Mouse (Mus musculus) granulocyte monocyte progenitor cell, adult 5-6 weeks (primary cell): ENCODE measurements around the gene Fbxl15. TPM values are rescaled to one million over a fixed set of nuclear protein-coding genes. Genes with fewer than 3 reads are reported as not detected.
A peak's percentile ranks its signal among the peaks of the same experiment; 100 is the strongest.

Experiments
- ATAC-seq: replicated peaks from 2 replicates; pipeline ENCODE4 v1.8.0; 2016; ENCODE audit warnings: mild to moderate bottlenecking, moderate TSS enrichment, inconsistent platforms; ENCODE audit not compliant: poor library complexity, severe bottlenecking
- total RNA-seq, 2 experiments: library from RNA; stranded (forward) in 1 of 2; stranded (reverse) in 1 of 2; fragments of 200-712, 200-1000 nt in 1 of 2; fragments of >200 nt in 1 of 2; fragmentation: Nextera tagmentation in 1 of 2; gene quantifications; 2 replicates each; pipeline ENCODE4 v1.2.3; 2014 to 2017

Fbxl15 gene
- total RNA-seq, 2 experiments from 2014 or later = 3.3 TPM; not detected in 1

DNA sequence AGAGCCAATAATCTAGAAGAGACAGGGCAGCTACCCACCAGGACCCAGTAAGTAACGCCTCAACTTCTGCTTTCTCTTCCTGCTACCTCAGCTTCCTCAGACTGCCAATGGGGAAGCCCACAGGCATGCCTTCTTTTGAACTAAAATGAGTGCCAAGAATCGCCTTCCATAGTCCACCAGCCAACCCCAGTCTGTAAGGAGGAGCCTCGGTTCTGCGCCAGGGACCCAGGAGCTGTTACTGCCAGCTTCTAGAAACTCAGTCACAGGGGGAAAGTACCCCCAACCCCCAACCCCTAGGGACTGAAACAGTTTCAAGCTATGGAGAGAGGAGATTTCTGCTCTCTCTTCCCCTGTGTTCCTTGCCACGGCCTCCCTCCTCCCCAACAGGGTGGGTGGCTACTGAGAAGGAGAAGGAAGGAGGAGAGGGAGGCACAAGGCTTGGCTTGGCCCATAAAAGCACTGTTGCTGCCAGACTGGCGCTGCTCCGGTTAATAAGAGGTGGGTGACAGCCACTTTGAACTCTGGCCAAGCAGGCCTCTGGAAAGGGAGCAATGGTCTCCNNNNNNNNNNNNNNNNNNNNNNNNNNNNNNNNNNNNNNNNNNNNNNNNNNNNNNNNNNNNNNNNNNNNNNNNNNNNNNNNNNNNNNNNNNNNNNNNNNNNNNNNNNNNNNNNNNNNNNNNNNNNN is 11.4 kb downstream of the Fbxl15 start:
- ATAC-seq = peak; percentile 65

DNA sequence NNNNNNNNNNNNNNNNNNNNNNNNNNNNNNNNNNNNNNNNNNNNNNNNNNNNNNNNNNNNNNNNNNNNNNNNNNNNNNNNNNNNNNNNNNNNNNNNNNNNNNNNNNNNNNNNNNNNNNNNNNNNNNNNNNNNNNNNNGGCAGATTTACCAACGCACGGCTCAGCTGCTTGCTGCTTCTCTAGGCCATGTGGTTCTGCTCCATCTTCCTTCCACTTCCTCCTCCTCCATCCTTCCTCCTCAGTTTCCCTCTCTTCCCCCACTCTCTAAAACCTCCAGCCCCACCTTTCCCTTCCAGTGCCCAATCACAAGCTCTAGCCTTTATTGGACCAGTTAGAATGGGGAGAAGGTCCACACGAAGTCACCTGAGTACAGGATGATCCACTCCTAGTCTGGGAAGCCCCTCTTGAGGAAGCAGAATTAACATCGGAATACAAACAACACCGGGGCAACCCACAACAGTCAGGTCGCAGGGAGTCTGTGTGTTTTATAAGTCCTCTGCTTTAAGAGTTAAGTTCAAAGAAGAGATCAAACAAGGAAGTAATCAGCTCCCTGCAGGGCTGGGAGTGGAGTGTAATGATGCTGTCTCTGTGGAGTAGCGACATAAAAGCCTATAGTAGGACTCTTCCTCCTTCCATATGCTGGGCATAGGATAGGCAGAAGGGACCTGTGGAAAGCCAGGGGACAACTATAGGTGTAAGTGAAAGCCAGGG is 16.9 kb downstream of the Fbxl15 start:
- no peak for ATAC-seq

DNA sequence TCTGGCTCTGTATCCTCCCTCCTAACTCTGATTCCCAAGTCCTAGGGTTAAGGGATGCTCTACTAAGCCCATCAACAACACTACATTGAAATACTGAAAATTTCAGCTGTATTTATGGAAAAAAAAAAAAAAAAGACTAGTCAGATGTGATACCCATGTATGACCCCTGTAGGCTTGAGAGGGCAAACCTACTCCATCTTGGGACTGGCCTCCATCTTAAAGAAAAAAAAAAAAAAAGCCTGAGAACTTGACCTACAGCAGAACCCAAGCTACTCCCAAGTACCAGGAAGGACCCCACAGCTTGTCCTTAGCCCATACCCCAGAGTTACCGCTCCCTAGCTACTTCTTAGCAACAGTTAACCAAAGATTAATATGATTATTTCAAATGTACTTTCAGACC is 19.2 kb downstream of the Fbxl15 start:
- ATAC-seq = no peak

DNA sequence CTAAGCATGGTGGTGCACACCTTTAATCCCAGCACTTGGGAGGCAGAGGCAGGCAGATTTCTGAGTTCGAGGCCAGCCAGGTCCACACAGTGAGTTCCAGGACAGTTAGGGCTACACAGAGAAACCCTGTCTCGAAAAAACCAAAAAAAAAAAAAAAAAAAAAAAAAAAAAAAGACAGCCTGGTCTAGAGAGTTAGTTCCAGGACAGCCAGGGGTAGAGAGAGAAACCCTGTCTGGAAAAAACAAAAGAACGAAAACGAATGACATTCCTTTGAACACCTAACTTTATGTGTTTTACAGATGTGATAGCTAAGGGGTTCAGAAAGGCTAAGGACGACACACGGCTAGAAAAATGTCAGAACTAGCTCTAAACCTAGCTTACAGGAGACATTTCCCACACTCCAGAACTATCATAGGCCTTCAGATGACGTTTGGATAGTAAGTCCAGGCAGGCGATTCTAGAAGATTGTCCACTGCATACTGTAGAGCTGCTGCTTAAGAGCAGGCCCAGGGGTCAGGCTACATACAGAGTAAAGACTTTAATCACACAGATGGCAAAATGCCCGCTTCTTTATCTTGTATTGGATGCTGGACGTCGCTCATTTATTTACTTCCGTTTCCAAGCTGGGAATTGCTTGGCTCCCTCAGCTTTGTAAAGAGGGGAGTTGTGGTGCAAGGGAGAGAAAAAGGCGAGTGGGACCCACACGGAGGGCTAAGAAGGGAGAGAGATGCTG is 20.1 kb downstream of the Fbxl15 start:
- ATAC-seq = no peak

DNA sequence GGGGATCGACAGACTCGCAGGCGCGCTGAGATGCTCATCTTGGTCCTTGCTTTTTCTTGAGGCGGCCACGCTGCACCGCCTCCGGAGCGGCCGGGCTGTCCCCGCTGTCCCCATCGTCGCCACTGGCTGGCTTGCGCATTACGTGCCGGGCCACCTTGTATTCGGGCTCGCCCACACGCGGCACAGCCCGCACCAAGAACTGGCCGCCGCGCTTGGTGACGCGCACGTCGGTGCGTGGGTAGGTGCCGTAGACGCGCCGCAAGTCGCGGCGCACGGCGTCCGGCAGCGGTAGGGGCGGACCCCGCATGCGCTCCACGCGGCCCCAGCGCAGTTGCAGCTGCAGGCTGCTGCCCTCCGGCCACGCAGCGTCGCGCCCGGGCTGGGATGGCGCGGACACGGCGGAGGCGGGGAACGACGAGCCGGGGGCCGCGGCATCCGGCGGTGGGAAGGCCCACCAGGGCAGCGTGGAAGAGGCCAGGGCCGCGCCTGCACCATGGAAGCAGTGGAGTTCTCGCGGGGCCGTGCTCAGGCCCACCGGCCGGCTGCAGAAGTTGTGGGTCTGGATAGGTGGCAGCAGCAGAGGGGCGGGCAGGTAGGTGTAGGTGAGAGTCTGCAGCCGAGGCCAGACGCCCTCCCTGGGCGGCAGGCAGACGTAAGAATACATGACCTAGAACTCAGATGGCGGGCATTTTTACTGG is 20.9 kb downstream of the Fbxl15 start:
- peak; percentile 65 for ATAC-seq

DNA sequence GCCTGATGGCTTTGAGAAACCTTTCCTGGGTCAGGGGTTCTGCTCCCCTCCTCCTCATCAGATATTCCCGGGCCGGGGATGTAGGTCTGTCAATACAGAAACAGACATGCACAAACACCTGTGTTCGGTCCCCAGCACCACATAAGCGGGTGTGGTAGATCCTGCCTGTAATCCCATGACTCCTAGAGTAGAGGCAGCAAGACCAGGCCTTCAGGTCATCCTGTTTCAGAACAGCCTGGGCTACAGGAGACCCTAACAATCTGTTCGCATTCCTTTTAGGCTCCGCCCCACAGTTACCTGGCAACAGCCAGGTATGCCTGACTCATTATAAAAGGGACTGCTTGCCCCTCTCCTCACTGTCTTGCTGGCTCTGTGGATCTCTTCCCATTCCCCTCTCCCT is 21.6 kb downstream of the Fbxl15 start:
- ATAC-seq = no peak

DNA sequence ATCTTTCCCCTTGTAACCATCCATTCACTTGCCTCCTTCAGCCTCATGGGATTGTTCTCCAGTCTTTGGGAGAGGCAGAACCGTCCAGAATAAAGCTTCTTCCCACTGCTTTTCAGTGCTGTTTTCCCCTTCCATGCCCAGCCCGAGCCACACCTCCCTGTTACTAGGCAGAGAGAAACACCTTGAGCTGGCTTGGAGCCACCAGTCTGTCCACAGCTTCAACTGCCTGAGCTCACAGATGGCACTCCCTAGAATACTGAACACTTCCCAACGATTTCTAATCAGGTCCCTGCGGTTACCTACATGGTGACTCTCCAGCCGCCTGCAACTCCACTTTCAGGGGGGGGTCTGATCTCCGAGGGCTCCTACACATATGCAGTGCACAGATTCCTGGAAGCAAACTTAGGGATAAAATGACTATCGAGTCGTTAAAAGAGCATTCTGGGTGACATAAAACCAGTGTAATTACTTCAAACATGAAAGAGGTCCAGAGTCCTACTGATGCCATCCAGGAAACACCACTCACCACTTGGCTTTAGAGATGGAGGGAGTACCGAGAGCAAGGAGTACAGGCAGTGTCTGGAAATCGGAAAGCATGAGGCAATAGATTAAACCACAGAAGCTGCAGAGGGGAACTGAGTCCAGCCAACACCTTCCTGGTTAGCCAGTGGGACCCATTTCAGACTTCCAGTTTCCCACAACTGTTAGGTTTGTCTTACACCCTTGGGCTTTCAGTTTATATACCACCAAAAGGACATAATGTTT is 22.4 kb downstream of the Fbxl15 start, which contains the start of gene 2310034G01Rik:
Gene 2310034G01Rik, minus strand, starts transcription at position 135 of the 765 bp plus-strand sequence.
- peak; percentile 81 for ATAC-seq

DNA sequence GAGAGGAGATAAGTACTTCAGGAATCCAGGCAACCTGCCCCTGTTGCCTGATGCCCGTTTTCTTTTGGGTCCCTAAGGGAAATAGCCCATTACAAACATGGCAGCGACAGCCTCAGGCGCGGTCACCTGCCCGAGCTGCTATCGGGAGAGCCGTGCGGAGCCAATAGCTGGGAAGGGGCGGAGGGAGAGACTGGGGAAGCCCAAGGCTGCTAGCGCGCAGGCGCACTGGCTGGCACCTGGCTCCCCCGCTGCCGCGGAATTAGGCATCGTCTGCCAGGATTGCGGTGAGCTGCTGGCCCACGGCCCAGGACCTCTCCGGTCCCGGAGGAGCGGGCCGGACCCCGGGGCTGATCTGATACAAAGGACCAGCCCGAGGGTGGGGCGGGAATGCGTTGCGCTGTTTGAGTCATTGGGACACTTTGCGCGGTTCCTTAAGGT is 28.7 kb downstream of the Fbxl15 start:
- ATAC-seq = peak; percentile 85

DNA sequence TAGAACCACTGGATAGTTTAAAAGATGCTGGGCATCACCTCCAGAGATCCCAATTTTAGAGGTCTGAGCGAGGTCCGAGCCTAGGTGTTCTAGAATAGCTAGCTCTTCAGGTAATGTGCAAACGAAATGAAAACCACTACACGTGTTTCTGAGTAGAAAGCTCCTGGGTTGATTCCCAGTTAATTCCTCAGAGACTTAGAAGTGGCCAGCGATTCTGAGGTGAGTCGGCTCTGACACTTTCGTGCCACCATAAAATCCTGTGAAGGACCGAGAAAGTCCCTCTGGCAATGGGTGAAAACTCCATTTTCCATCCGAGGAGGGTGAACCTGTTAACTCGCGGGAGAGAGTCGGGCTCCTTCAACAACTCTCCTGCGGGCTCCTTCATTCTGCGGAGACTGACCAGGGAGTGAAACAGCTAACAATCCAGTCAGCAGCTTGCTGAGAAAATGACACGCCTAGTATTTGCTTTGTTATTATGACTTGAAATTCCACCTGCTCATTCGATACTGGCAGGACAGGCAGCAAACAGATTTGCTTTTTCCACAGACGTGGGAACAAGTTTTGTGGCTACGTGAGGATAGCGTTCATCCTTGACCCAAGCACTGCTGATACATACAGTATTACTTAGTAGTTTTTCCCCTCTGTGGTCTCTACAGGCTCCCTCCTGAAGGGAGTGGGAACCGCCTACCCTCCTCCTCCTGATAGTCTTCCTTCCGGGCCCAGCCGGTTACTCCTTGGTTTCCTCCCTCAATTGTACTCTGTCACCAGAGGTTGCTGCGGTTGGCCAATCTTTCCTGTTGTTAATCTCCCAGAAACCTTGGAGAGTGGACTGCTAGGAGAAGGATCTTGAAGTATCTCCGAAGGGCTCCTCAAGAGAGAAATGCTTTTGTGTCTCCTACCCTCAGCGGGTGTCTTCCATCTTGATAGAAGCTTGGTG is 29.6 kb downstream of the Fbxl15 start:
- ATAC-seq = peak; percentile 75

DNA sequence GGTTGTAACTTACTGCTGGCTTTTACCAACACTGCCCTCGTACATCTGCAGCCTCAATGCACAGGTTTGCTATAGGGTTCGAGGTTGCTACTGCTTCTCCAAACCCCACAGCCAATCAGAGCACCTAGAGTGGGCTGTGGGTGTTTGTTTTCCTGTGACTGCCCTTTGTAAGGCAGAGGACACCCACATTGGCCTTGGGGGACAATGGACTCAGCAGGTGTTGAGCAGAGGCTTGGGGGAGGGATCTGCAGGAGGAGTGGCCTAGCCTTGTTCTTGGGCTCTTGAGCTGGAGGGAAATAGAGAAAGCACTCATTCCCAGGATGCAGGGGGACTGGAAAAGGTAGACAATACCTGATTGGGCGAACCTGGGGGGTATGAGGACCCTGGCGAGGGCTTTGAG is 30.4 kb downstream of the Fbxl15 start:
- peak; percentile 6 for ATAC-seq

DNA sequence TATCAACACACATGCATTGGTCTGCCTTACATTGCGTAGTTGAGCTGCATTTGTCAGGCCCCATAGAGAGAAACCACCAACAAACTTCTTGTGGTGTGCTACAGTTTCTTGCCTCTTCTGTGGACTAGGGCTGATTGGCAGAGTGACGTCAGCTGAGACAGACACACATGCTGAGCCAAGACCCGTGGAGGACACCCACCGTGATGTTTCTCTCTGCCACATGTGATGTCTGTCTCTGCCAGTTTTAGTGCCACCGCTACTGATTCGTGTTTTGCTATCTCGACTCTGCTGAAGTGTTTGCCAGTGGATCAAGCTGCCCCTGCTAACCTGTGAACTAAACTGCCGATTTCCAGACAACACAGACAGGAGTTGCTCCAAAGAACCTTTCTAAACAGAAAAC is 34.1 kb downstream of the Fbxl15 start:
- no peak for ATAC-seq

DNA sequence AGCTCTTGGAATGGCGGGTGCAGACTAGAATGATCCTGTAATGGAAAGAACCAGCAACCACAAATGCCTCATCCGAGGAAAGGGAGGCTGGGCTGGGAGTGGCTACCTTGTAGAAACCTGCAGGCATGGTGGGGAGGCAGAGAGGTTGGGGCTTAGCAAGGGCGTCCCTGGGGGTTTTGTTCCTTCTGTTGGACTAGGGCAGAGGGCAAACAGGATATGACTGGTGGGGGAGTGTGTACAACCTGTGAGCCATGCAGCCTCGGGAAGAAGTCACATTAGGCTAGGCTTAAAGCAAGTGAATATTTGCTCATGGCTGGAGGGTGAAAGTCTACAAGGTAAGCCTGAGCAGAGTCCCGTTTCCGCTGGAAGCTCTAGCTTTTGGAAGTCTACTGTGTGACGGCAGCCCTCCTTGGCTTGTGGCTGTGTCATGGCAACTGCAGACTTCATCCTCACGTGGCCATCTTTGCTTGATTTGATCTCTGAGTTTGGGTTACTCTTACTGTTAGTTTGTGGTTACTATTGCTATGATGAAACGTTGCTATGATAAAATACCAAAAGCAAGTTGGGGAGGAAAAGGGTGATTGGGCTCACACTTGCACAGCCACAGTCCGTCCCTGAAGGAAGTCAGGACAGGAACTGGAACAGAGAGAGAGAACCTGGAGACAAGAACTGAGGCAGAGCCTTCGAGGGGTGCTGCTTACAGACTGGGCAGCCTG is 35.5 kb downstream of the Fbxl15 start:
- ATAC-seq = peak; percentile 79

DNA sequence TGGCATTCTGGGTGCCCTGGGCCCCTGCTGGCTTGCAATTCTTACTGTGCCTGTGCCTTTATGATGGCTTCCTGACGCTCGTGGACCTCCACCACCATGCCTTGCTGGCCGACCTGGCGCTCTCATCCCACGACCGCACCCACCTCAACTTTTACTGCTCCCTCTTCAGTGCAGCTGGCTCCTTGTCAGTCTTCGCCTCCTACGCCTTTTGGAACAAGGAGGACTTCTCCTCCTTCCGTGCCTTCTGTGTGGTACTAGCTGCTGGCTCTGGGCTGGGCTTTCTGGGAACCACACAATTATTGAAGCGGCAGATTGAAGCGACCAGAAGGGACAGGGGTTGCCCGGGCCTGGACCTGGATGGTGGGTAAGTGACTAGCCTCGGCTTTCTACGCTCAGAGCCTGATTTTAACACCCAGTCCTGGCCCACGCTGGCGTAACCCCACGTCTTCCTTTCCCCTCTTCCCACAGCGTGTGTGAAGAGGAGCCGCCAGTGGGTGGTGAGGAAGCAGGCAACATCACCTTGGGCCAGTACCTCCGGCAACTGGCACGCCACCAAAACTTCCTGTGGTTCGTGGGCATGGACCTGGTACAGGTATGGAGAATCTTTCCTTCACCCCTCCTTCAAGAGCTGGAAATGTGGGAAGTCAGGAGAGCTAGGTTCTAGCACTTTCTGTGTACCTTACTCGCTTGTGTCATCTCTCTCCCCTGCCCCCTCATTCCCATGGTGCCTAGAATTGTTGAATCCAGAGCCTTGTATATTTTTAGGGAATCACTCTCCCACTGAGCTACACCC is 40.0 kb downstream of the Fbxl15 start:
- ATAC-seq = no peak

DNA sequence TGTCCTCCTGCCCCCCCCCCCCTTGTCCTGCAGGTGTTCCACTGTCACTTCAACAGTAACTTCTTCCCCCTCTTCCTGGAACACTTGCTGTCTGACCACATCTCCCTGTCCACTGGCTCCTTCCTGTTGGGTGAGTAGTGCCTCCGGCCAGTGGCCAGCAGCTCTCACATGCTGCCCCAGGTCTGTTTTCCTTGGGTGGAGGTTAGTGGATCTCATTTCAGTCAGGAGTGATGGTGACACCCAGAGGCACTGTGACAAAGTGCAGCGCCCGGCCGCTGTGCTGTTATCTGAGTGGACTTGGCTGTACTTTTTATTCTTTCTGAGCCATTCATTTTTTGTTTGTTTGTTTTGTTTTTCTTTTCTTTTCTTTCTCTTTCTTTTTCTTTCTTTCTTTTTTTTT is 41.2 kb downstream of the Fbxl15 start:
- ATAC-seq = peak; percentile 78

DNA sequence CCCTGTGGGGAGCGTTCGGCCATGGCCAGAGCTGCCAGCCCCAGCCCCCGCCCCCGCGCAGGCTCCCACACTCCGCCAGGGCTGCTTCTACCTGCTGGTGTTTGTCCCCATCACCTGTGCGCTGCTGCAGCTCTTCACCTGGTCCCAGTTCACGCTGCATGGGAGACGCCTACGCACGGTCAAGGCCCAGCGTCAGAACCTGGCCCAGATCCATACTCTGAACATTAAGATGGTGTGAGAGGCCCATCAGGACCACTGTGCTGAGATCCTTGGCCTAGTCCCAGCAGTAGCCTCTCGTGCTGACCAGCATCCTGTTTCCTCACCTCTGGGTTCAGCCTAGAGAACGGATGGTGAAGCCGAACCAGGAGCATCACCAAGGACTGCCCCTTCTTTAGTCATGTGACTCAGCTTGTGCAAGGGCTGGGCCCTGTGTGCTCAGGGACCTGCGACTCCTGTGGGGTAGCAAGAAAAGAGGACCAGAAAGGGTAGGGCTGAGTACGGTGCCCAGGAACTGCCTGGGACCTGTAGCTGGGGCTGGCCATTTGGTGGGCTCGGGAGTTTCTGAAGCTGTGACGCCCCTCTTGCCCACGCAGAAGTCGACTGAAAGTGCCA is 46.6 kb downstream of the Fbxl15 start:
- ATAC-seq = peak; percentile 63

DNA sequence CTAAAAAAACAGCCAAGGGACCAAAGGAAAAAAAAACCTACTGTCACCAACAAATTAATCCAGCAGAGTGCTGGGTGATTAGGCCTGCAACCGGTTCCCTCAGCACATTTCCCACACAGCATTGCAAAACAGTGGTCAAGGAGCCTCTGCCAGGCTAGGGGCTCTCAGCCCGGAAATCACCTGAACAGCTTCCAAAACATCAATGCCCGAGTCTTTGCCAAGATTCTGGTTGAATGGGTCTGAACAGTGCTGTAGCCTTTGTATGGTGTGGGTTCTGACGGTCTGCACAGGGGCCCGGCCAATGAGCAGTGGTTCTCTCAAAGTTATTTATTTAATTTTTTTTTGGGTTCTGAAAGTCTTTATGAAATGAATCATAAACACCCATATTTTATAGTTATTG is 47.5 kb downstream of the Fbxl15 start:
- no peak for ATAC-seq

DNA sequence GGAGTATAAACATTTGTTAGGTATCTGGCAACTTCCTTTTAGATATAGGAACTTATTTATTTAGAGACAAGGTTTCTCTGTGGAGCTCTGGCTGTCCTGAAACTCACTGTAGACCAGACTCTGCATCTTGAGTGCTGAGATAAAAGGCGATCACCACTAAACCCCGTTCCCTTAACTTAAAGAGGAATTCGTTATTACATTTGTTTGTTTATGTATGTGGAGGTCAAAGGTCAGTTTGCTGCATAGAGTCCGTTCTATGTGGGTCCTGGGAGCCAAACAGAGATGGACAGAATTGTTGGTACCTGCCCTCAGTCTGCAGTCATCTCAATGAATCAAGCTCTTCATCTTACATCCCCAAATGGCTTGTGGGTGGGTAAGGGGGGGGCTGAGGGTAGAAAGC is 47.9 kb downstream of the Fbxl15 start:
- ATAC-seq = no peak
